Mouse (Mus musculus) spleen, adult 2 months (tissue): Measurements from ENCODE around the gene Camk2b.

ENCODE experiments used
- CTCF ChIP-seq: fragments of 200-500 bp; IDR thresholded peaks from 2 replicates; pipeline ENCODE4 v1.5.1; 2011; ENCODE audit warnings: mild to moderate bottlenecking, inconsistent platforms; ENCODE audit not compliant: insufficient read depth, insufficient read length, insufficient replicate concordance; ENCODE audit errors: extremely low read depth
- POLR2A ChIP-seq: fragments of 200-500 bp; IDR thresholded peaks from 2 replicates; pipeline ENCODE4 v1.6.1; 2011; ENCODE audit warnings: low read depth, low read length, inconsistent platforms

DNA sequence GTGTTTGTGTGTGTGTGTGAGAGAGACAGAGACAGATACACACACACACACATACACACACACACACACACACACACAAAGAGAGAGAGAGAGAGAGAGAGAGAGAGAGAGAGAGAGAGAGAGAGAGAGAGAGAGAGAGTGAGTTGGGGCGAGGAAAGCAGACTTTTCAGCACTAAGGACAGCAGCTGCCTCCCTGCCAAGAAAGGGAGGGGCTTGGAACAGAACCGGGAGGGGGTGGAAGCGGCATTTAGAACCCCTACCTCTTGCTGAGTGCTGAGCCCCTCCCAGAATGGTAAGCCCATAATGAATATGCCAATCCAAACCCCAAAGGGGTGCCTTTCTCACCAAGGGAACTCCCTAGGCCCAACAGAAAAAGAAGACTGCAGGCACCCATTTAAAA, 49.8 kb downstream of the Camk2b start:
- TF ChIP-seq CTCF (no peak), POLR2A (no peak)
